Mouse (Mus musculus) brain, embryonic 14.5 days (tissue): ENCODE measurements at regions not wholly inside any gene's neighbourhood (a gene's known extent, or its start where the extent isn't known, plus 50 kb on each side); places are given as distances from the start of the nearest gene placed in this dataset.

ENCODE experiments used
- CTCF ChIP-seq: fragments of 200-500 bp; IDR thresholded peaks from 2 replicates; pipeline ENCODE4 v1.5.1; 2012; ENCODE audit warnings: inconsistent platforms, mild to moderate bottlenecking, moderate library complexity, borderline replicate concordance; ENCODE audit not compliant: insufficient read depth, insufficient read length; ENCODE audit errors: extremely low read depth
- POLR2A ChIP-seq: fragments of 200-500 bp; IDR thresholded peaks from 2 replicates; pipeline ENCODE4 v1.6.1; 2012; ENCODE audit warnings: mild to moderate bottlenecking, inconsistent platforms, borderline replicate concordance; ENCODE audit not compliant: poor library complexity, insufficient read depth, insufficient read length, severe bottlenecking; ENCODE audit errors: extremely low read depth

- TF ChIP-seq CTCF = no peak
- TF ChIP-seq POLR2A = no peak
Measured at GRCm38 (mm10) chr8:107871718-107872117, 70.7 kb upstream of the Zfhx3 start.
